Mouse (Mus musculus): ENCODE results near the gene Pdgfra.

Pdgfra gene

GRCm38 (mm10) chr5:75152021-75152425 is at the start of gene Pdgfra:
Gene Pdgfra, plus strand, starts transcription at chr5:75152292.
- CTCF ChIA-PET, result interaction anchor here (0.7 to 0.9 kb wide), 2 partner anchors 33 to 355 kb away, joined by 7 to 8 read pairs; no protein-coding TSS in a partner anchor

- CTCF ChIA-PET, result no interaction called here
Measured at GRCm38 (mm10) chr5:75106511-75106910, 45.6 kb upstream of the Pdgfra start.

- CTCF ChIA-PET, result no interaction called here
Measured at GRCm38 (mm10) chr5:75109368-75109767, 42.7 kb upstream of the Pdgfra start.

- CTCF ChIA-PET, result no interaction called here
Measured at GRCm38 (mm10) chr5:75111781-75112180, 40.3 kb upstream of the Pdgfra start.

- CTCF ChIA-PET, result interaction anchor here (0.6 to 0.8 kb wide), 3 partner anchors 8 to 1113 kb away, joined by 4 to 13 read pairs (median 7); partner anchors contain the start of gene Pdgfra
Measured at GRCm38 (mm10) chr5:75118840-75119239, 33.3 kb upstream of the Pdgfra start.

GRCm38 (mm10) chr5:75121646-75122045 is 30.4 kb upstream of the Pdgfra start:
- CTCF ChIA-PET, result no interaction called here

GRCm38 (mm10) chr5:75134681-75135080 is 17.4 kb upstream of the Pdgfra start:
- CTCF ChIA-PET, result no interaction called here

GRCm38 (mm10) chr5:75143092-75143491 is 9.0 kb upstream of the Pdgfra start:
- CTCF ChIA-PET, result interaction anchor here (0.7 to 1.4 kb wide), 2 partner anchors 146 to 199 kb away, joined by 6 to 8 read pairs; no protein-coding TSS in a partner anchor

- CTCF ChIA-PET, result interaction anchor here (1.1 to 1.4 kb wide), 2 partner anchors 12 to 199 kb away, joined by 4 to 6 read pairs; no protein-coding TSS in a partner anchor
Measured at GRCm38 (mm10) chr5:75143767-75144166, 8.3 kb upstream of the Pdgfra start.

GRCm38 (mm10) chr5:75145341-75145740 is 6.8 kb upstream of the Pdgfra start:
- CTCF ChIA-PET, result interaction anchor here (0.6 kb wide), 1 partner anchor 725 kb away, joined by 13 read pairs; no protein-coding TSS in a partner anchor

- CTCF ChIA-PET, result no interaction called here
Measured at GRCm38 (mm10) chr5:75146469-75146868, 5.6 kb upstream of the Pdgfra start.

- CTCF ChIA-PET, result no interaction called here
Measured at GRCm38 (mm10) chr5:75148343-75149127, 3.6 kb upstream of the Pdgfra start.

- CTCF ChIA-PET, result interaction anchor here (0.6 kb wide), 1 partner anchor 216 kb away, joined by 3 read pairs; no protein-coding TSS in a partner anchor
Measured at GRCm38 (mm10) chr5:75149380-75149779, 2.7 kb upstream of the Pdgfra start.

GRCm38 (mm10) chr5:75149880-75150279 is 2.2 kb upstream of the Pdgfra start:
- CTCF ChIA-PET, result no interaction called here

- CTCF ChIA-PET, result interaction anchor here (0.6 kb wide), 1 partner anchor 569 kb away, joined by 5 read pairs; no protein-coding TSS in a partner anchor
Measured at GRCm38 (mm10) chr5:75150341-75150981, 1.6 kb upstream of the Pdgfra start.

GRCm38 (mm10) chr5:75151146-75151900 is 769 bp upstream of the Pdgfra start:
- CTCF ChIA-PET, result interaction anchor here (0.6 kb wide), 1 partner anchor 570 kb away, joined by 5 read pairs; no protein-coding TSS in a partner anchor

- CTCF ChIA-PET, result interaction anchor here (0.7 to 0.9 kb wide), 2 partner anchors 34 to 356 kb away, joined by 7 to 8 read pairs; no protein-coding TSS in a partner anchor
Measured at GRCm38 (mm10) chr5:75152791-75153625, 916 bp downstream of the Pdgfra start.

GRCm38 (mm10) chr5:75153626-75153960 is 1.5 kb downstream of the Pdgfra start:
- CTCF ChIA-PET, result no interaction called here

GRCm38 (mm10) chr5:75153961-75154620 is 2.0 kb downstream of the Pdgfra start:
- CTCF ChIA-PET, result no interaction called here

- CTCF ChIA-PET, result interaction anchor here (1.0 kb wide), 1 partner anchor 10 kb away, joined by 4 read pairs; no protein-coding TSS in a partner anchor
Measured at GRCm38 (mm10) chr5:75154621-75155235, 2.6 kb downstream of the Pdgfra start.

Measured in spleen, embryonic (tissue).